Mouse (Mus musculus): ENCODE measurements at regions not wholly inside any gene's neighbourhood (a gene's known extent, or its start where the extent isn't known, plus 50 kb on each side); places are given as distances from the start of the nearest gene placed in this dataset.

DNA sequence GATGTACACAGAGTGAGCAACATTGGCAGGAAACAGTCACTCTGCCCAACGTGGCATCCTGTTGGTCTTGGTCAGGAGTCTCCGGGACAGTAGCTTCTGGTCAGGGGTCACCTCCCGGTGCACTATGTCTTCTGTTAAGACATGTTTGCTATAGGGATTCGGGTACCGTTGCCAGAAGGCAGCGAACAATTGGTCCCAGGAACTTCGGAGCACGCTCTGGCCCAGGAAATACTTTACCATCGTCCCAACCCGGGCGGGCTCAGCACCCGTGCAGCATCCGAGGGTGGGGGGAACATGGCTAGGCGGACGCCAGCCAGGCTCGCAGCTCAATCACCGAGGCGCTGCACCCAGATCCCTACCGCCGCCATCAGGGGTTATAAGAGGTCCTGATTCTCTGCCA, 80.6 kb upstream of the Adam23 start:
- DNase-seq (ENCODE audit: low read depth, low spot score), result no peak

DNA sequence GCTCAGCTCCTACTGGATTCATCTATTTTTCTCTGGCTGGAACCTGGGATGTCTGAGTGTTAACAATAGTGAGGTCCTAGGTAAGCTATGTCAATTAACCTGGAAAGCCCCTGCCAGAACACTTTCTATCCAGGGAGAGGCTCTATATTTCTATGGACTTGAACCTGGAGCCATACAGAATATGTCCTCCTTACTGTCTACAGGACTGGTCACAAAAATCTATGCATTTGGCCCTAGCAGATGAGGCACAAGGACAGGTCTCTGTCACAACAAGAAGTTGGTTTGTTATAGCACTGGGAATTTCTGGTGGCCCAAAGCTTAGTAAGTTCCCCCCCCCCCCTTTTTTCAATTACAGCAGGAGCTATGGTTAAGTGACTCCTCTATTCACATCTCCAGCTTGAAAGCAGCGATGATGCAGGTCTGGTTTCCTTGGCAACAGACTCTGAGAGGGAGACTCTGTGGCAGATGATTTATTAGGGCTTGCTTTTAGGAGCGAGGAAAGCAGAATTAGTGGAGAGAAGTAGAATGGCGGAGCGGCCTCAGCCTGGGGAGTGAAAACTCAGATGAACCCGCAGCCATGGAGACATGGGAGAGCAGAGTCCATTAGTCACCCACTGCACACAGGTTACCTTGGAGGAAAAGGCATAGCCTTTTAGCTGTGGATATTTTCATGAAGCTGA, 77.9 kb upstream of the Adam23 start:
- DNase-seq (ENCODE audit: low read depth, low spot score), result peak; percentile 90

- no peak for DNase-seq (ENCODE audit: low read depth, low spot score)
These were observed 76.8 kb upstream of the Adam23 start for GRCm38 (mm10) chr1:63368921-63369320.

DNA sequence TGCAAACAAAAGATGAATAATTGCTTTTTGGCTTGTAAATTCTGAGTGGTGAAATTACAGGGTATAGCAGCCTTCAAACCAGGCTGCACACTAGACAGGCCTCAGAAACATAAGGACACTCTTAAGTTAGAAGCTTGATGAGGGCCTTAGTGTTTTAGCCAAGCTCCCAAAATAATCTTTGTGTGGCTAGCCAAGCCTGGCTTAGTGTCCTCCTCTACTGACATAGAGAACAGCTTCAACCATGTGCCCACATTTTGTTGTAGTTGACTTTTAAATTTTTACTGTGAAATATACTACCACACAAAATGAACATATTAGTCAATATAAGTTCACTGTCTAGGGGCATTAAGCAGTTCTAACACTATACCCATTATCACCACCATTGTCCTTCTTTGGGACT, 76.1 kb upstream of the Adam23 start:
- peak; percentile 20 for DNase-seq (ENCODE audit: low read depth, low spot score)

DNA sequence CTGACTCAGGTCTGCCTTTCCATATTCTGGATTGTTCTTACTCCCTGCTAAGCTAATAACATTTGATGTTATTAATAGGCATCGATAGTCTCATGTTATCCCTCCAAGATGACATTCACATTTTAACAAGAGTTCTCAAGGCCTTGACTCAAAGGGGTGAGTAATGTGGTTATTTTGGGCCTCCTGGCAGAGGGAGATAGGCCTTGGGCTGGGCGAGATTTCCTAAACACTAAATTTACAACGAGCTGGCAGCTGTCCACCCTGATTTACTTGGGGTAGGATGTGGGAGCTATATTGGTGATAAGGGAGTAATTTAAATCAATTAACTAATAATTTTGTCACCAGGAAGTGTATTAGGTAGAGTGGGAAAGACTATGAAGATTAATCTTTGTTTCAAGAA, 62.6 kb upstream of the Adam23 start:
- DNase-seq (ENCODE audit: low read depth, low spot score), result peak; percentile 50

DNA sequence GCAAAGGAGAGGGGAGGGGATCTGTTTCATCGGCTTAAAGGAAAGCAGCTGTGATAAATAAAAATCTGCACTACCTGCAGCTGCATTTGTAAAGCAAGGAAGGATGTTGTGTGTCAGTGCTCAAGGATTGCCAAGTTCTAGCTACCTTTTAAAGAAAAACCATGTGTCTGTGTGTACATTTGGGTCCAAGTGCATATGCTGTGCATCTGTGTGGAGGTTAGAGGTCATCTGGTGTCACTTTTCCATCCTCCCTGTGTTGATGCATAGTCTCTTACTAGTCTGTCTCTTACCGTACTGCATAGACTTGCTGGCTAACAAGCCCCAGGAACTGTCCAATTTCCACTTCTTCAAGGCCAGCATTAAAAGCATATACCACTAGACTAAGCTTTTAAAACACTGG, 60.6 kb upstream of the Adam23 start:
- DNase-seq (ENCODE audit: low read depth, low spot score), result no peak

- DNase-seq (ENCODE audit: low read depth, low spot score), result no peak
These were observed 50.3 kb upstream of the Adam23 start for GRCm38 (mm10) chr1:63395427-63395826.
